Mouse (Mus musculus) C2C12 (cell line): ENCODE measurements at regions not wholly inside any gene's neighbourhood (a gene's known extent, or its start where the extent isn't known, plus 50 kb on each side); places are given as distances from the start of the nearest gene placed in this dataset.

Experiments
- H3K27me3 ChIP-seq: one replicate; pipeline ENCODE4 v1.6.1; 2011; ENCODE audit not compliant: control insufficient read depth, insufficient read depth, insufficient read length
- H3K36me3 ChIP-seq: one replicate; pipeline ENCODE4 v1.6.1; 2011; ENCODE audit not compliant: control insufficient read depth, insufficient read depth
- H3K4me3 ChIP-seq: one replicate; pipeline ENCODE4 v1.5.1; 2011; ENCODE audit warnings: mild to moderate bottlenecking, control low read depth; ENCODE audit not compliant: poor library complexity, insufficient read depth, severe bottlenecking
- H3K79me2 ChIP-seq: one replicate; pipeline ENCODE4 v1.6.1; 2011; ENCODE audit not compliant: control insufficient read depth, insufficient read depth
- H3K79me3 ChIP-seq: one replicate; pipeline ENCODE4 v1.6.1; 2011; ENCODE audit warnings: low read depth, control low read depth
- H3ac ChIP-seq: one replicate; pipeline ENCODE3; 2011; ENCODE audit warnings: low read depth; ENCODE audit not compliant: control insufficient read depth, insufficient read length
- CEBPB ChIP-seq: IDR thresholded peaks from one replicate; pipeline ENCODE4 v1.6.1; 2011; ENCODE audit warnings: low read depth, mild to moderate bottlenecking, control low read depth, moderate library complexity
- CTCF ChIP-seq: IDR thresholded peaks from one replicate; pipeline ENCODE4 v1.5.1; 2011; ENCODE audit not compliant: control insufficient read depth, insufficient read depth, insufficient read length
- FOSL1 ChIP-seq: IDR thresholded peaks from one replicate; pipeline ENCODE4 v1.8.0; 2011; ENCODE audit warnings: mild to moderate bottlenecking, low read length; ENCODE audit not compliant: poor library complexity, insufficient read depth, severe bottlenecking
- MAX ChIP-seq: IDR thresholded peaks from one replicate; pipeline ENCODE4 v1.6.1; 2011; ENCODE audit warnings: mild to moderate bottlenecking, control low read depth
- MYOD1 ChIP-seq: IDR thresholded peaks from one replicate; pipeline ENCODE4 v1.6.1; 2011; ENCODE audit warnings: low read depth; ENCODE audit not compliant: control insufficient read depth, insufficient read length
- MYOG ChIP-seq: IDR thresholded peaks from one replicate; pipeline ENCODE4 v1.6.1; 2011; ENCODE audit not compliant: control insufficient read depth, insufficient read length; ENCODE audit errors: extremely low read depth
- USF1 ChIP-seq: IDR thresholded peaks from one replicate; pipeline ENCODE4 v1.6.1; 2011; ENCODE audit warnings: low read depth, mild to moderate bottlenecking, control low read depth, moderate library complexity

GRCm38 (mm10) chr2:146611886-146612521 lies 99.9 kb upstream of the Ralgapa2 start:
- Histone ChIP-seq H3K36me3 (no peaks in the 10 kb centered on the region), H3K4me3 (no peak overlapping the region), H3K79me3 (no peaks in the 10 kb centered on the region), H3ac (no peak overlapping the region), H3K27me3 (no peaks in the 10 kb centered on the region), H3K79me2 (no peaks in the 10 kb centered on the region)
- TF ChIP-seq CTCF: peak; percentile 17
- TF ChIP-seq FOSL1: no peak

- H3K79me2 ChIP-seq: no peaks in the 10 kb centered on the region
- no peaks in the 10 kb centered on the region for H3K79me3 ChIP-seq
- H3K4me3 ChIP-seq: no peak overlapping the region
- no peak overlapping the region for H3ac ChIP-seq
- no peaks in the 10 kb centered on the region for H3K36me3 ChIP-seq
- TF ChIP-seq FOSL1 (no peak), USF1 (no peak), CTCF (no peak), MYOD1 (no peak), MAX (no peak), CEBPB (no peak), MYOG (no peak)
- H3K27me3 ChIP-seq: no peaks in the 10 kb centered on the region
These were observed 100.6 kb upstream of the Ralgapa2 start for GRCm38 (mm10) chr2:146612522-146613288.

- Histone ChIP-seq H3K79me3 (no peaks in the 10 kb centered on the region), H3ac (no peak overlapping the region), H3K36me3 (no peaks in the 10 kb centered on the region), H3K79me2 (no peaks in the 10 kb centered on the region), H3K27me3 (peaks cover 7% of the 10 kb centered on the region), H3K4me3 (no peak overlapping the region)
- TF ChIP-seq MYOD1 (no peak), FOSL1 (no peak), CEBPB (no peak), USF1 (no peak), MAX (no peak)
These were observed 109.0 kb upstream of the Ralgapa2 start for GRCm38 (mm10) chr2:146621167-146621566.

GRCm38 (mm10) chr2:146623052-146623451 lies 110.9 kb upstream of the Ralgapa2 start:
- H3K79me3 ChIP-seq: no peaks in the 10 kb centered on the region
- no peak overlapping the region for H3K4me3 ChIP-seq
- H3K36me3 ChIP-seq: no peaks in the 10 kb centered on the region
- H3K27me3 ChIP-seq: peaks cover 7% of the 10 kb centered on the region
- TF ChIP-seq MYOD1 (no peak), MAX (no peak), FOSL1 (no peak), MYOG (no peak), CTCF (no peak), USF1 (no peak), CEBPB (no peak)
- H3ac ChIP-seq: no peak overlapping the region
- no peaks in the 10 kb centered on the region for H3K79me2 ChIP-seq

- H3K79me2 ChIP-seq: no peaks in the 10 kb centered on the region
- TF ChIP-seq USF1: no peak
- TF ChIP-seq MYOG: no peak
- TF ChIP-seq CEBPB: no peak
- TF ChIP-seq CTCF: no peak
- H3K36me3 ChIP-seq: no peaks in the 10 kb centered on the region
- no peaks in the 10 kb centered on the region for H3K79me3 ChIP-seq
- peaks cover 3% of the 10 kb centered on the region for H3K27me3 ChIP-seq
- H3K4me3 ChIP-seq: no peak overlapping the region
- H3ac ChIP-seq: no peak overlapping the region
These were observed 112.1 kb upstream of the Ralgapa2 start for GRCm38 (mm10) chr2:146624207-146624606.

- no peak overlapping the region for H3ac ChIP-seq
- TF ChIP-seq MAX (no peak), USF1 (no peak), CTCF (no peak), MYOD1 (no peak), FOSL1 (no peak), CEBPB (no peak), MYOG (no peak)
- no peaks in the 10 kb centered on the region for H3K36me3 ChIP-seq
- no peak overlapping the region for H3K4me3 ChIP-seq
- H3K79me2 ChIP-seq: no peaks in the 10 kb centered on the region
- H3K79me3 ChIP-seq: no peaks in the 10 kb centered on the region
- peaks cover 6% of the 10 kb centered on the region for H3K27me3 ChIP-seq
These were observed 113.1 kb upstream of the Ralgapa2 start for GRCm38 (mm10) chr2:146625166-146625751.
